Mouse (Mus musculus): ENCODE data around the gene Antxr2.

Antxr2 gene

DNA sequence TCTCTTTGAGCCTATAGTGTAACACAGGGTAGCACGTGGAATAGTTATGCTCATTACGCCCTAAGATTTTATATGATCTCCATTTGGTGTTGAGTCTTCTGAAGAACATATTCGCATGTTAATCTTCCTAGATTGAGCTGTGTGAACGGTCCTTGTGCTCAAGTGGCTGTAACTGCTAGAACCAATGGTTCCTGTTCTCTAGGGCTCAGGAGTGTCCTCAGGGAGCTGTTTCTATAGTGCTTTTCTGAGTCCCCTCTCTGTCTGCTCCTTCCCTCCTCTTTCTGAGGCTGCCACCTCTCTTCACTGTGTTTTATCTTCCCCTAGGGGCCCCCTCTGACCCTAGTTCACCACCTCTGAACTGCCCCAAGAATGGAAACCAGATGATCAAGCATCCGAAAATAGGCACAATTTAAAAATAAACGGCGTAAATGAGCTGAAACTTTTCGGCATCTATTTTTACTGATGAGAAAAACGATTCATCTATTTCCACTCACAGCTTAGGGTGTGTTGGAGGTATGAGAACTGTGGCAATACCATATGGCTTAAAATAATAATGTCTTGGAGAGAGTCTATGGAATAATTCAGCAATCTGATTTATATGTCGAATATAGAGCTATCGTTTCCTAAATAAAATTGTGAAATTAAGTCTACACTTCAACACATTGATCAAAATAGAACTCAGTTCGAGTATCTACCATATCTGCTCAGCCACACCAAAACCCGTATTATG, 124.1 kb downstream of the Antxr2 start:
- no peak for DNase-seq

DNA sequence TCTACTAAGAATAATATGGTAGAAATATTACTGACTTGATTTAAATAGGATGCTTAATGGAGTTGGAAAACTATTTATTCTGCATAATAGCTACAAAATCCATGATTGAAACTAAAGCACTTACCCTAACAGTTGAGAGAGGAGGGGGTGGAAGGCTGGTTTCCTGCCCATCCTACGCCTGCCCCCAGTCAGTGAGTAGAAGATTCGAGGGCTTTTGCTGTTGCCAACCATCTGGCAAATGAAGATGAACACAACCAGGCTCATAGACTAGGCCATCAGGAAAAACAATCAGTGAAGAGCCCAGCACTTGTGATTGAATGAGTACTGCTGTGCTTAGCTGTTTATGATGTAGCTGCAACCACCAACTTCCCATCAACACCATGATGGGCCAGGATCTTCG, 125.0 kb downstream of the Antxr2 start:
- DNase-seq = no peak

DNA sequence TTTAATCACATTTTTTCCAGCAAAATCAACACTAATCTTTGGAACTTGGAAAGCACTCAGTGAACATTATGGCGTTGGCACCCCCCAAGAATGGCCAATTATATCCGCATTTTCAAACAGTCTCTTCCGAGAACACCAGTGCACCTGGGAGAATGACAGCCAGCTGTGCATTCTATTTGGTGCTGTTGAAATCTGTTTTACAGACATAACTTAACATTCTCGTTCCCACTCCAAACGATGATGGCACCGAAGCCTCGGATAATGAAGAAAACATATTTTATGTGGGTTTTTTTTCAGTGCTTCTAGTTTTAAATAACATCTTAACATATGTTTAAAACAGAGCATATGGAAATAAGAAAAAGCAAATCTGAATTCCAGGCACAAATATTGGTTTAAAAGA, 129.7 kb downstream of the Antxr2 start:
- no peak for DNase-seq

DNA sequence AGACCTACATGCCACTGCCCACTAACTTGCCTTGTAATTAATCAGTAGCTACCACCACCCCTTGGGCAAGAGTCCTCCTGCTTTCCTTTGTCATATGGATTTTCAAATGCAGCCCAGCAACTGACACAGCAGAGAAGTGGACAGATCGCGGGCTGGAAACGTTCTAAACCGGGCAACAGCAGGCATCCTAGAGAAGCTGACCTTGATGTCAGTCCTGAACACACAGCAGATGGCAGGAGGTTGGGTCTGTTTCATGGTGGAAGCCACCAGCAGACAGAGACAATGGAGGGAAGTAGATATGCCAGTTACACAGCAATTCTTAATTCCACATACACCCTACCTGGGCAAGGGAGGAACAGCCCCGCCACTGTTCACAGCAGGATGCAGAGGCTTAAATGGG, 131.5 kb downstream of the Antxr2 start:
- no peak for DNase-seq

DNA sequence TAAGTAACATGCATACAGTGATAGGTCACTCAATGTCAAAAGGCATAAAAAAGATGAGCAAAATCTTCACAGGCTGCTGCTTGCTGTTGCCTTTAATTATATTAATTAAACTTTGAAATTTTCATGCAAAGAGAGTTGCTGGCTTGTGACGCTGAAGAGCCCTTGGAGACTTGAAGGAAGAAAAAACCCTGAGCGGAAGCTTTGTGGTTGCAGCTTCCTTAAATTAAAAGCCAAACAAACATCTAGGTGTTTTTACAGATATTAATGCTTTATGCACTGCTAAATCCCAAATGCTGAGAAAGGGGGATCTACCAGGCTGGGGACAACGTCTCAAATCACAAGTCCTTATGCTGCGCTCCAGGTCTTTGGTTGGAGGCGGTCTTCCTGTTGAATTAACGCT, 145.4 kb downstream of the Antxr2 start:
- no peak for DNase-seq

DNA sequence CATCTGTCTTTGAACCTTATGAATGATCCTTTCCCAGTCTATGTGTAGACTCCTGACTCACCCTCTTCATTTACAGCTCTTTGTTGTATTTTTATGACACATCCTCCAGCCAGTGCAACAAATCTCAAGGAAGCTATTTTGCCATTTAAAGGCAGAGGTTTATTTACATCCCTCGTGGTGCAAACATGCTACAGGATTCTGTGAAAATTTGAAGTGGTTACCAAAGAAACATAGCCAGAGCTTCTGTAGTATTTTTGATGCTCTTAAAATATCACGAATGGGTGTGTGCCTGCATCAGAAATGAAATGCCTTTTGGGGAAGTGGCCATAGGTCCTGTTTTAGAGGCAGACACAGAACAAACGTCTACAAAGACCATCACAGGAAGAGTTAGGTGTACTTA, 146.7 kb downstream of the Antxr2 start:
- DNase-seq = no peak

DNA sequence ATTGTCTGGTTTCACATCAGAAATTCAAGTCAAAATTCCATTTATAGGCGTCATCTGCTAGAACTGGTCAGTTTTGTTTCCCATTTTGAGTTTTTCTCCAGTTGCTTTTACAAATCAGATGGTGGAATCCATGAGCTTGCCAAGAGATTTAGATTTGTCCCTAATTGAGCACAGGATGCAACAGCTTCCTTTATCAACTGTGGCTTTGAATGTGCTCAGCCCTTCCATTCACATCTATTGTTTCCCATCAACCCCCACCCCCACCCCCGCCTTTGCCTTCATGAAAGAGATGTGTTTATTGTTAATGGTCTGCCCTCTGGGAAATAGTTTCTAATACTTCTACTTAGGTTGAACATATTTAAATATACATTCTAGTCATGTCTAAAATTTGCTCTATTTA, 149.4 kb downstream of the Antxr2 start:
- no peak for DNase-seq

DNA sequence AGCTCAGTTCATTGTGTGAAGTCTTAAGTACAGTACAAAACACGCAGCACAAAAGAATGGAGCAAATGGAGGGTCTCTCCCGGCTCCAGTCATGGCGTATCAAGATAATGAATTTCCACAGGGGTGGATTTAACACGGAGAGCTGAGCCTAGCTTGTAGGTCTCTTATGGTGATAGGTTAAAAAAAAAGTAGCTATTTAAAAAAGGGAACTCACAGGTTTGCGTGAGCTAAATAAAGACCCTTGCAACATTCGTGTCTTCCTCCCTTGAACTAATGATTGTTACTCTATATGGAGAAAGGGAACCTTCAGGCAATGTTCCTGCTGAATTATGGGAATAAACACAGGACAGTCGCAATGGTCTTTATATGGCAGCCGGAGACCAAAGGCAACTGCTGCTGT, 150.7 kb downstream of the Antxr2 start:
- no peak for DNase-seq

DNA sequence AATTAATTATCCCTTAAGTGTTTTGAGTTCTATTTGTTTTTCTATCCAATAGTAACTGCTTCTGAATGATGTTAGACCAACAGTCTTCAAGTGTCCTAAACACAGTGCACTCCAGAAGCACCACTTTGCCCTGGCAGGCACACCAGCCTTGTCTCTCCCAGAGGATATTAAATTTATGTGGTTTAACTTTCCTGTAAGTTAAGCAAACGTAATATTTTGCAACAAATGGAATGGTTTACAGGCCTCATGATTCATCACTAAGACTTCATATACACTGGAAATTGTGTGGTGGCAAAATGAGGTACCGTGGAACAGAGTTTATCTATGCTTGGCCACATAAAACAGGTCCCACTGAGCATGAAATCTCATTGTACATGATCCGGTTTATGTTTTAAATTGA, 152.0 kb downstream of the Antxr2 start:
- DNase-seq = no peak

DNA sequence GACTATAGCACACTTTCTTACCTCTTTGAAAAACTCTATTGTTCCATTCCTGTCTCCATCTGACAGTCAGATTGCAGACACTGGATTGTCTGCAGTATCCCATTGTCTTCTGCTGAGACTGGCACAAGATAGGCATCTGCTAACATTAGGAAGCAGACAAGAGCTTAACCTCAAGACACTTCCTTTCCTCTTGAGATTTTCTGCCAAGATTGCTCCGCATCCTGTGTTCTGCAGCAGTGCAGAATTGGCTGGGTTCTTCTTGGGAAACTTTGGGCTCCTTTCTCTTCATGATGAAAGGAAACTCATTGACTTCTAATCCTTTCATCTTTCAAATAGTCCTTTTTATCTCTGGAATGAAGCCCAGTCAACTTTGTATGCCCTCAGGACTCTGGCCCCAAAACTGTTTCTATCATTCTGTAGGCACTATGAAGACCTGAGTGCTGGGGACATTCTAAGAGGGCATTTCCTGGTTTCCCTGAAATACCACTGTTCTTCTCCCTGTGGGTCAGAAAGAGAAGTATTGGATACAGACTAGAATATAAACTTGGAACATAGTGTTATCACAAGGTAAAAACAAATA, 152.5 kb downstream of the Antxr2 start:
- peak; percentile 20 to 50 for DNase-seq

DNA sequence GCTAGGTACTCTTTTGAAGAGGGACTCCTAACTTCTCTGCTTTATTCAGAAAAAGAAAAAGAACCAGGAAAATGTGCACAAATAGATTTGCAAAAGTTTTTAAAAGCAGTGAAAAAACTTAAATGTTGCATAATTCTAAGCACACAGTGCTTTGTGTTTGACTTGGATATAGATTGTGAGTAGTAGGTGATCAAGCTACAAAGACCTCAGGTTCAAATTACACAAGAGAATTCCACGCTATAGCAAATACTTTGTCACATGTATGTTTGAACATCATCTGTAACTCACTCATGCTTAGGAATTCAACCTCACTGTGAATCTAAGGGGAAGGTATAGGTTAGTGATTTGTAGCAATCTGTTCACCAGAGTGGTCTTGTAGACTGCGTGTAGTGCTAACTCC, 153.9 kb downstream of the Antxr2 start:
- no peak for DNase-seq

DNA sequence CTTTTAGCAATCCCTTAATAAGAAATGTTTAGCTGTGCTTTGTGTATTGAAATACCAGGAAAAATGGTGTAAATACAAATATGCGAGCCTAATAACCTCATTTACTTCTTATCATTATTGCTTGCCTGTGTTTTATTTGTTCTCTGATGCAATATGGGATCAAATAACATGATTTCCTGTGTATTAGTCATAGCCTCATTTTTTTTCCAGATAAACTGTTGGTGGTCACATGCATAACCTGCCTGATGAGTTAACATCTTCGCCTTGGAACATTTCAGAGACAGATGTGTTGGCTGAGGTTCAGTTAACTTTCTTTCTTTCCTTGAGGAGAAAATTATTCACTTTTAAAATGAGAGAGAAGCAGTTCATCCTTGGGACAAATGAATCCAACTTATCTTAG, 162.9 kb downstream of the Antxr2 start:
- no peak for DNase-seq

DNA sequence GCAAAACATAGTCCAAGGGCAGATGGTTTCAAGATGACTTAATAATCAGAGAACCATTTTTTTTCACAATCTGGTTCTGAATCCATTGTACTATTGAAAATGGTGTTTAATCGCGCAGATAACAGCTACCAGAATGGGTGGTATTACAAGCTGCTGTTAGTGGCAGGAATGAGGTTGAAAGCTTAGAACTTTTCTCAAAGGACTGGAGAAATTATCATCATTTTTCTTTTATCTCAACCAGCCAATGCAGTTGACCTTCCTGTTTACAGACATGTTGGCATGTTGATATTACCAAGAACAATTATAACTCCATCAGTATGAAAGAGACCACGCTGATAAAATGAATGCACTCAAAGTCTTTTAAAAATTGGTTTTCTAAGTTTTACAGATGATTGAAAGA, 163.9 kb downstream of the Antxr2 start:
- DNase-seq = no peak

DNA sequence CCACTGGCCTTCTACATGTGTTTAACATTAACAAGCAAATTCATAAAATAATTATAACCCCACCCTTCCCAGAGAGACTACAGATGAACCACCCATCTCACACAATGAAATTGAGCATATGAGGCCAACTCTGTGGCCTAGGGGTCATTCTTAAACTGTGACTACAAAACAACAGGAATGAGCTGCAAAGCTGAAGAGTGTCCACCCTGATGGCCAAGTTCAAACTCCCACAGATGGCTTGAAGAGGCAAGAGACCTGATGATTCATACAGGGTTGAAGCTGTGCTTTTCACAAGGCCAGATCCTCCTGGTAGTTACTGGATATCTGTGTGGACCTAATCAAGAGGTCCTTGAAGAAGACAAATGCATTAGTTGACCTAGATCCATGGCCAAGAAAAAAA, 173.7 kb downstream of the Antxr2 start:
- DNase-seq = no peak

DNA sequence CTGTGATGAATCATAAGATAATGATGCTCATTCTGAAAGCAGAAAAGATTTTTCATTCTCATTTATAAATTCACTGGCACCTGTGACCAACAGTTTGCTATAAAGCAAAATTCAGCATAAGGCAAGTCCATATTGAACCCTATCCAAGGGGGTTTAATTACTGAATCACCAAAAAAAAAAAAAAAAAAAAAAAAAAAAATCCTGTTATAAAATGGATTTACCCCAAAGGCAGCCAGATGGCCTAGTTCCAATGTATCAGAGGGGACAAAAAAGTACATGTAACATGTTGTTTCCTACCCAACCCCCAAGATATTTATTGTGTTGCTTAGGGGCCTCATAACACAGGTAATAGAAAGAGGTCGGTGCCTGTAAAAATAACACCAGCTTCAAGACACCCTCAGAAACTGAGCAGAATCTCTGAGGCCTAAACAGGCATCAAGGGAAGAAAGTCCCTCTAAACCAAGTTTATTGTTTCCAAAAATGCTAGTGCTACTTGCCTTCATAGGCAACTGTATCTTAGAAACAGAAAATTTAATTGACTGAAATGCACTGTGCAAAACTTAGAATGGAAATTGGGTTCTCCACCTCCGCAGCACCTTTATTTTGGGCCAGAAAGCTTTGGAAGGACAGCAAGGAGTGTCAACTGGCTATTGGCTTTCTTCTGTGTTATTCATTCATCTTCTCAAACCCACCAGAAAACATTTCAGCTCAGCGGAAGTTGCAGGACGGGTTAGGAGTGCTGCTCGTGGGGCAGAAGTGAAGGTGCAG, 178.7 kb downstream of the Antxr2 start:
- no peak for DNase-seq

DNA sequence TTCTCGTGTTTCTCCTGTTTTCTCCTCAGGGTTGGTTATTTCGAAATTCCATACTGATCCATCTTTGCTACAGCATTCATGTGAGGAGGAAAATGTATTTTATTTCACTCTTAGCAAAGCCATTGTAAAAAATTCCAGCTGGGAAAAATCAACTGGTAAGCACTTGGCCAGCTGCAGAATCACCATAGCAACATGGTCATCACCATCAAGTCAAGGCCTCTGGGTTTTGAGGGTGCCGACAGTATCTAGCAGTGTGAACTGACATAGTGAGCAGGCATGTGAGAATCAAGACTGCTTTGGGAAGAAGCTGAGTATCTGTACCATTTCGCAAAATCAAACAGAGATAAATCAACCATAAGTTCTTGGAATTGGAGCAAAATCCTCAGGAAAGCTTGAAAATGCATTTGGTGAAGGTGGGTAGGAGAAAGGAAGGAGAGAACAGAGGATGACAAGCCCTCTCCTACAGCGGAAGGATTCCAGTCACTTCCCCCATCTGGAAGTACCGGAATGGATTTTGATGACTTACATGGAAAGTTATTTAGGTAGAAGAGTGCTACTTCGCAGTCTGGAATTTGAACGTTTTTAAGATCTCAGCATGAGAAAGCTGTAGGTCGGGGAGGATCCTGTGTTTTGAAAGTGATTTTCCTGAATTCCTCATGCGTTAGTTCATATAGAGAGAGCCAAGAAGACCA, 183.5 kb downstream of the Antxr2 start:
- DNase-seq = peak; percentile 9 to 42

DNA sequence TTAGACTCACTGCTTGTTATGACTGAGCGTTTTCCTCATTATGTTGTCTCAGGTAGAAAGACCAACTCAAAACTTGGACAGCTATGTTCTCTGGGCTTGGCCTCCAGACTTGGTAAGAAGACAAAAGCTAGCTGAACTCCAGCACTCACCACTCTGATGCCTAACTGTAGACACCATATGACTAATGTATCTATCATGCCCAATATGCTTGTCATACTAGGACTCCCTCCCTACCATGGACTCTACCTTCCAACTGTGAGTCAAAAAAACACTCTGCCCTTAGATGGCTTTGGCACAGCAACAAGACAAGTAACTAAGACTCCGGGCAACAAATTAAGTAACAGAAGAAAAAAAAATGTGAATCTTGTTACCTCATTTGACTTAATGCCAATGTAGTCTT, 184.3 kb downstream of the Antxr2 start:
- no peak for DNase-seq

DNA sequence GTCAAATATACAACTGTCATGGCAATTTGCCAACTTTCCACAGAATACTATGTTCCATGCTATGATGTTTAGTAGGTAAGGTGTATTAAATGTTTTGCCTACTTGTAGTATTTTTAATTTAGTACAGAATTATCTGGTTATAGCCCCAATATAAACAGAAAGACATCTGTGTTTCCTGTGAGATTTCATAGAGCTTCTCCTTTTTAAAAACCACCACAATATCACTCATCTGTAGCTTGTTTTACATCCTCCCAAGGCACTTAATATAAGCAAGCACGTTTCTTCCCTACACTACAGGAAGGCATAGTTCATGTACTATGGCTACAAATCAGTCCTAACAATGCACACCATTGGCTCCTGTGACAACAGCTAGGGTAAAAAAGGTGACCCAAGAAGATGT, 188.8 kb downstream of the Antxr2 start:
- DNase-seq = no peak

DNA sequence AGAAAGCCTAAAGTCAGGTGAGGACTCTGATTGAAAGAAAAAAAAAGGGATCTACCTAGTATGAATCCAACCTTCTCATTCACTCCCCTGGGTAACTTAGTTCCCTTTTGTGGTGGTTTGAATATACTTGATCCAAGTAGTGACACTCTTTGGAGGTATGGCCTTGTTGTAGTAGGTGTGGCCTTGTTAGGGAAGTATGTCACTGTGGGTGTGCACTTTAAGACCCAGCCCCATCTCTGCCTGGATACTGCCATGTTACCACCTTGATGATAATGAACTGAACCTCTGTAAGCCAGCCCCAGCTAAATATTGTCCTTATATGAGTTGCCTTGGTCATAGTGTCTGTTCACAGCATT, 190.9 kb downstream of the Antxr2 start:
- no peak for DNase-seq

DNA sequence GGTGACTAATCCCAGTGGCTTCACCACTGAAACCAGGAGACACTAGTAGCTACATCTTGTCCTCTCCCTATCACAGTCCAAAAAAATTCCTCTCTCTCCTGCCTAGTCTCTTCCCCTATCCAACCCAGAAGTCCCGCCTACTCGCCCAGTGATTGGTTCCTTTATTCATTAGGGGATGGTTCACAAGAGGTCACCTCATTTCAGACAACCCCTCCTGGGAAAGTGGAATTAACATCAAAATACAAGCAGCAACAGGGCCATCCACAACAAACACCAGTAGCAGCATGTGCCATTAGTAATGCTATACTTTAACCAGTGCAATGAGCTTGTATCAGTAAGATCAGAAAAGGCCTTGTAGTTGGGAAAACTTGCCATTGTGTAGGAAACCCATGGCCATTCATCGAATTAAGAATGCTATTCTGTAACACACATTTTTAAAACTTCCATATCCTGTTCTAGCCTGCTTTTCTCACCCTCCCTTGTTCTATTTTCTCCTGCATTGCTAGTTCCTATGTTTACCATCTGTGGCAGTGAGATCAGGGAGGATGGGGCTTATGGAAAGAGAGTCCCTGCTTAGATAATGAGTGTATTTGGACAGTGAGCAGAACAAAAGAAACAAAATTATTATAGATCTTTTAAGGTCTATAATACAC, 191.4 kb downstream of the Antxr2 start:
- no peak for DNase-seq

DNA sequence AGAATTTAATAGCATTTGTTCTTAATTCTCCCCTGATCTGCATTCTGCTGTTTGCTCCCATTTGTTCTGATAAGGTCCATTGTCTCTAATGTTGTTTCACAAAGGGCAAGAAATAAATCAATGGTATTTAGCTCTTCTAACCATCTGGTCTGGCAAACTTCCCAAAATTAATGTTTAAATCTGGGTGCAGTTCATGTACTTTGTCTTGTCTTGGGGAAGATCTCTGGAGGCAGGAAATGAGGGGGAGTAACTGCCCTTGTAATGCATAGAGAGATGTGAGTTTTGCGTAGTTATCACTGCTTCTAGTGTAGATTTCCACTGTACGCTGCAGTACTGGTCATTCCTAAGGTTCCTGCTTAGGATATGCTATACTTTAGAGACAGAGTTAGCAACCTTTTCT, 193.5 kb downstream of the Antxr2 start:
- peak in 1 of 2 experiments; percentile 7 for DNase-seq

DNA sequence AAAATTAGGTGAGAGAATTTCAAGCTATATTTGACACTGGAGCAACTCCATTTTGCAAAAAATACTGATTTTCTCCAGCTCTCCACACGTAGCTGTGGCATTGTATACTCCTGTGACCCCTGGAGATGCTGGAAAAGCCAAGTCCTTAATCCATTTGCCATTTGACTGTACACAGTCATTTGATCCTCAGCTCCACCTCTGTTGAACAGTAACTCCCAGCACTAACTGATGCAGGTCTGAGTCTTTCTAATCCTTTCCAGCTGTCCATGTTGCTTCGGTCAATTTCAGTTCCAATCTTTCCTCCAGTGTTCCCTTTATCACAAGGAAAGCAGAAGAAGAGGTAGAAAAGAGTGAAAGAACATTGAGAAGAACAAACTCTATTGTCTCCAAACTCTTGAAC, 195.4 kb downstream of the Antxr2 start:
- no peak for DNase-seq

DNA sequence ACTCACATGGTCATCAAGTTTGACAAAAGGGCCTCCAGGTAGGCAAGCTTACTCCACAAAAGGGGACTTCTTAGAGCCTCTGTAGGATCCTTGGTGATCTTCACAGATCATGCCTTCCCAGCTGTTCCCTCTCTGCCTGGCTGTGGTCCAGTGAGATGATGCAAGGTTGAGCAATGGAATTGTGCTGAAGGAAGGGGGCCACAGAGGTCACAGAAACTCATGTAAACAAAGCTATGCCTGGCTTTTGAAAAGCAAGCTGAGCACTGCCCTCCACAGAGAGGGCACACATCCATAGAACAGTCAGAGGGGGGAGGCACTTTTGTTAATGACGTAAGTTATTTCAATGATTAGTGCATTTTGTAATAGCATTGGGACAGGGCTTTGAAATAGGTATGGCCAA, 196.1 kb downstream of the Antxr2 start:
- peak; percentile 80 to 84 for DNase-seq
